Mouse (Mus musculus) kidney, adult 2 months (tissue): ENCODE measurements around the gene Polr3c.

Source experiments
- CTCF ChIP-seq: fragments of 200-500 bp; conservative IDR thresholded peaks from 2 replicates; pipeline ENCODE4 v1.5.1; 2011; ENCODE audit warnings: low read depth, mild to moderate bottlenecking, control low read depth, low read length, moderate library complexity, mixed read lengths; ENCODE audit not compliant: insufficient read depth, insufficient read length
- POLR2A ChIP-seq: fragments of 200-500 bp; IDR thresholded peaks from one replicate; pipeline ENCODE4 v1.6.1; 2011; ENCODE audit warnings: low read depth, low read length, control low read depth

DNA sequence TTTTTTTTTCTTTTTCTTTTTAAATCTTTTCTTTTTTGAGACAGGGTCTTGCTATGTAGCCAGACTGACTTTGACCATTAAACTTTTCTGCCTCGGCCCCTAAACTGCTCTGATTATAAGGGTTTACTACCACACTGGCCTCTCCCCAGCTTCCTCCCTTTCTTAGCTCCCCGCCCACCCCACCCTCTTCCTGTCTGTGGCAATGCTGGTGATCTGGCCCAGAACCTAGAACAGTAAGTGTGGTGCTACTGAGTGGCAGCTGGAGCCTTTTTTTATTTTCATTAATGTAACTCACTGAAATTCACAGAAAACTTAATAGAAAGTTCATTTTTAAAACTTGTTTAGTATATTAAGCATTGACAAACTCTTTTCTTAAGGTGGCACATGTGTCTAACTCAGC lies 11.6 kb downstream of the Polr3c start:
- TF ChIP-seq CTCF (no peak), POLR2A (no peak)
